Mouse (Mus musculus): ENCODE data around the gene Tmem141.

- TF ChIP-seq POLR2A (IDR thresholded peaks at IDR 0.05; ENCODE audit: extremely low read depth, insufficient read depth, low read length) (no peak), CTCF (IDR thresholded peaks at IDR 0.05; ENCODE audit: low read depth, low read length) (no peak; the same call in 1 of the 2 replicates)
These were observed 43.6 kb downstream of the Tmem141 start for GRCm38 (mm10) chr2:25577951-25578795.
